Mouse (Mus musculus): ENCODE results near the gene Pakap. TPM values are rescaled to one million over a fixed set of nuclear protein-coding genes. Genes with fewer than 3 reads are reported as not detected.

Gene Pakap
- polyA plus RNA-seq, 1 experiment from 2014 or later = 17.5 TPM

- Histone ChIP-seq H3K9me3 (no peaks in the 10 kb centered on the region), H3K27me3 (ENCODE audit: poor library complexity, severe bottlenecking) (no peaks in the 10 kb centered on the region; the same call in 1 of the 2 replicates), H3K36me3 (replicated peaks) (no peaks in the 10 kb centered on the region), H3K4me3 (no peak overlapping the region), H3K4me1 (peaks cover 9% of the 10 kb centered on the region), H3K27ac (no peak overlapping the region)
- no peak for DNase-seq (ENCODE audit: extremely low spot score, low spot score)
- WGBS = 94% methylated on average over 1 of the region's 1 CpGs
Measured at GRCm38 (mm10) chr4:57559438-57559837, 8.5 kb upstream of the Pakap start.

GRCm38 (mm10) chr4:57560010-57560409 lies 8.0 kb upstream of the Pakap start:
- H3K27ac ChIP-seq = 0 out of 2 replicates have a peak overlapping the region, but pooled peaks have one; percentile 51
- no peaks in the 10 kb centered on the region for H3K36me3 ChIP-seq (replicated peaks)
- no peak overlapping the region for H3K4me3 ChIP-seq
- peaks cover 9% of the 10 kb centered on the region for H3K4me1 ChIP-seq
- 59% methylated on average over 3 of the region's 3 CpGs for WGBS
- no peak for DNase-seq (ENCODE audit: extremely low spot score, low spot score)
- H3K9me3 ChIP-seq = no peaks in the 10 kb centered on the region
- H3K27me3 ChIP-seq (ENCODE audit: poor library complexity, severe bottlenecking) = no peaks in the 10 kb centered on the region; the same call in 1 of the 2 replicates

GRCm38 (mm10) chr4:57561055-57561454 lies 6.9 kb upstream of the Pakap start:
- 80% methylated on average over 6 of the region's 6 CpGs for WGBS
- H3K9me3 ChIP-seq = no peaks in the 10 kb centered on the region
- H3K27ac ChIP-seq = peak overlapping the region; percentile 51; the same call in 1 of the 2 replicates
- peaks cover 9% of the 10 kb centered on the region for H3K4me1 ChIP-seq
- DNase-seq (ENCODE audit: extremely low spot score, low spot score) = no peak
- H3K4me3 ChIP-seq = no peak overlapping the region
- H3K36me3 ChIP-seq (replicated peaks) = no peaks in the 10 kb centered on the region
- peaks cover 3% of the 10 kb centered on the region for H3K27me3 ChIP-seq (ENCODE audit: poor library complexity, severe bottlenecking)

- H3K4me3 ChIP-seq = no peak overlapping the region
- WGBS = 83% methylated on average over 1 of the region's 1 CpGs
- H3K27ac ChIP-seq = no peak overlapping the region
- H3K27me3 ChIP-seq (ENCODE audit: poor library complexity, severe bottlenecking) = peaks cover 43% of the 10 kb centered on the region
- H3K9me3 ChIP-seq = no peaks in the 10 kb centered on the region
- DNase-seq (ENCODE audit: extremely low spot score, low spot score) = no peak
- peaks cover 27% of the 10 kb centered on the region for H3K4me1 ChIP-seq
- no peaks in the 10 kb centered on the region for H3K36me3 ChIP-seq (replicated peaks)
Measured at GRCm38 (mm10) chr4:57565283-57565682, 2.7 kb upstream of the Pakap start.

- H3K27me3 ChIP-seq (ENCODE audit: poor library complexity, severe bottlenecking) = peaks cover 43% of the 10 kb centered on the region
- no peaks in the 10 kb centered on the region for H3K36me3 ChIP-seq (replicated peaks)
- H3K9me3 ChIP-seq = no peaks in the 10 kb centered on the region
- 58% methylated on average over 2 of the region's 2 CpGs for WGBS
- no peak for DNase-seq (ENCODE audit: extremely low spot score, low spot score)
- peaks cover 27% of the 10 kb centered on the region for H3K4me1 ChIP-seq
- H3K27ac ChIP-seq = no peak overlapping the region
- H3K4me3 ChIP-seq = no peak overlapping the region
Measured at GRCm38 (mm10) chr4:57565811-57566210, 2.2 kb upstream of the Pakap start.

GRCm38 (mm10) chr4:57568268-57569068 lies 489 bp downstream of the Pakap start:
- Histone ChIP-seq H3K27me3 (ENCODE audit: poor library complexity, severe bottlenecking) (peaks cover 43% of the 10 kb centered on the region), H3K27ac (peak overlapping the region; percentile 89), H3K4me3 (peak overlapping the region; percentile 68), H3K4me1 (peaks cover 27% of the 10 kb centered on the region), H3K9me3 (no peaks in the 10 kb centered on the region), H3K36me3 (replicated peaks) (no peaks in the 10 kb centered on the region)
- peak; percentile 34 for DNase-seq (ENCODE audit: extremely low spot score, low spot score)
- WGBS = 50% methylated on average over 19 of the region's 19 CpGs

- no peak for DNase-seq (ENCODE audit: extremely low spot score, low spot score)
- 93% methylated on average over 4 of the region's 4 CpGs for WGBS
- H3K4me3 ChIP-seq = peak overlapping the region; percentile 68
- H3K27me3 ChIP-seq (ENCODE audit: poor library complexity, severe bottlenecking) = peaks cover 43% of the 10 kb centered on the region
- H3K27ac ChIP-seq = peak overlapping the region; percentile 89
- H3K4me1 ChIP-seq = peaks cover 27% of the 10 kb centered on the region
- no peaks in the 10 kb centered on the region for H3K9me3 ChIP-seq
- H3K36me3 ChIP-seq (replicated peaks) = no peaks in the 10 kb centered on the region
Measured at GRCm38 (mm10) chr4:57569069-57569355, 1.0 kb downstream of the Pakap start.

GRCm38 (mm10) chr4:57569711-57570110 lies 1.7 kb downstream of the Pakap start:
- no peak for DNase-seq (ENCODE audit: extremely low spot score, low spot score)
- Histone ChIP-seq H3K9me3 (no peaks in the 10 kb centered on the region), H3K4me3 (peak overlapping the region; percentile 68; the same call in 1 of the 2 replicates), H3K27me3 (ENCODE audit: poor library complexity, severe bottlenecking) (peaks cover 43% of the 10 kb centered on the region), H3K4me1 (peaks cover 27% of the 10 kb centered on the region), H3K27ac (peak overlapping the region; percentile 15; the same call in 1 of the 2 replicates), H3K36me3 (replicated peaks) (no peaks in the 10 kb centered on the region)
- WGBS = 73% methylated on average over 6 of the region's 6 CpGs

GRCm38 (mm10) chr4:57570229-57570628 lies 2.2 kb downstream of the Pakap start:
- Histone ChIP-seq H3K4me3 (no peak overlapping the region), H3K36me3 (replicated peaks) (no peaks in the 10 kb centered on the region), H3K4me1 (peaks cover 27% of the 10 kb centered on the region), H3K9me3 (no peaks in the 10 kb centered on the region), H3K27ac (no peak overlapping the region), H3K27me3 (ENCODE audit: poor library complexity, severe bottlenecking) (peaks cover 43% of the 10 kb centered on the region)
- WGBS = 79% methylated on average over 3 of the region's 3 CpGs
- no peak for DNase-seq (ENCODE audit: extremely low spot score, low spot score)

- DNase-seq (ENCODE audit: extremely low spot score, low spot score) = no peak
- 90% methylated on average over 3 of the region's 3 CpGs for WGBS
- Histone ChIP-seq H3K4me1 (peaks cover 6% of the 10 kb centered on the region; the same call in 1 of the 2 replicates), H3K27ac (no peak overlapping the region), H3K9me3 (no peaks in the 10 kb centered on the region), H3K36me3 (replicated peaks) (no peaks in the 10 kb centered on the region), H3K27me3 (ENCODE audit: poor library complexity, severe bottlenecking) (peaks cover 9% of the 10 kb centered on the region), H3K4me3 (no peak overlapping the region)
Measured at GRCm38 (mm10) chr4:57574181-57574580, 6.2 kb downstream of the Pakap start.

GRCm38 (mm10) chr4:57574646-57575045 lies 6.7 kb downstream of the Pakap start:
- H3K4me3 ChIP-seq = no peak overlapping the region
- WGBS = 91% methylated on average over 6 of the region's 6 CpGs
- H3K36me3 ChIP-seq (replicated peaks) = no peaks in the 10 kb centered on the region
- DNase-seq (ENCODE audit: extremely low spot score, low spot score) = no peak
- no peaks in the 10 kb centered on the region for H3K9me3 ChIP-seq
- H3K27me3 ChIP-seq (ENCODE audit: poor library complexity, severe bottlenecking) = peaks cover 4% of the 10 kb centered on the region; the same call in 1 of the 2 replicates
- H3K27ac ChIP-seq = no peak overlapping the region
- H3K4me1 ChIP-seq = peaks cover 3% of the 10 kb centered on the region; the same call in 1 of the 2 replicates

GRCm38 (mm10) chr4:57575686-57576085 lies 7.7 kb downstream of the Pakap start:
- Histone ChIP-seq H3K27ac (no peak overlapping the region), H3K4me1 (no peaks in the 10 kb centered on the region), H3K9me3 (no peaks in the 10 kb centered on the region), H3K4me3 (no peak overlapping the region), H3K27me3 (ENCODE audit: poor library complexity, severe bottlenecking) (no peaks in the 10 kb centered on the region), H3K36me3 (replicated peaks) (no peaks in the 10 kb centered on the region)
- WGBS = 86% methylated on average over 5 of the region's 5 CpGs
- DNase-seq (ENCODE audit: extremely low spot score, low spot score) = no peak

GRCm38 (mm10) chr4:57576095-57576494 lies 8.1 kb downstream of the Pakap start:
- WGBS = 93% methylated on average over 11 of the region's 11 CpGs
- no peak overlapping the region for H3K27ac ChIP-seq
- H3K4me3 ChIP-seq = no peak overlapping the region
- no peaks in the 10 kb centered on the region for H3K36me3 ChIP-seq (replicated peaks)
- no peak for DNase-seq (ENCODE audit: extremely low spot score, low spot score)
- no peaks in the 10 kb centered on the region for H3K27me3 ChIP-seq (ENCODE audit: poor library complexity, severe bottlenecking)
- H3K4me1 ChIP-seq = no peaks in the 10 kb centered on the region
- H3K9me3 ChIP-seq = no peaks in the 10 kb centered on the region

All from forebrain, embryonic 10.5 days (tissue).